Mouse (Mus musculus): Measurements from ENCODE around the gene Fes. TPM values are rescaled to one million over a fixed set of nuclear protein-coding genes. Genes with fewer than 3 reads are reported as not detected.
A peak's percentile ranks its signal among the peaks of the same experiment; 100 is the strongest.

Gene Fes
- total RNA-seq, 2 experiments from 2014 or later, result 5.3 to 6.8 TPM

GRCm38 (mm10) chr7:80357156-80357555, 30.6 kb downstream of the Fes start:
- DNase-seq (ENCODE audit: extremely low spot score in 1 of 2, low spot score in 2 of 2), result no peak
- no peak; the same call in 1 of the 2 replicates for TF ChIP-seq CTCF (IDR thresholded peaks at IDR 0.05)
- H3K4me3 ChIP-seq, result no peak overlapping the region
- intact Hi-C loops (cut with DNase I), result no loop called here
- H3K27ac ChIP-seq, result peak overlapping the region; percentile 57

GRCm38 (mm10) chr7:80356351-80356750, 31.4 kb downstream of the Fes start:
- no peak overlapping the region for H3K4me3 ChIP-seq
- no peak for TF ChIP-seq CTCF (IDR thresholded peaks at IDR 0.05)
- intact Hi-C loops (cut with DNase I), result no loop called here
- no peak for DNase-seq (ENCODE audit: extremely low spot score in 1 of 2, low spot score in 2 of 2)
- H3K27ac ChIP-seq, result peak overlapping the region; percentile 57

GRCm38 (mm10) chr7:80352920-80353319, 34.8 kb downstream of the Fes start:
- TF ChIP-seq CTCF (IDR thresholded peaks at IDR 0.05), result no peak
- DNase-seq (ENCODE audit: extremely low spot score in 1 of 2, low spot score in 2 of 2), result no peak
- Histone ChIP-seq H3K27ac (no peak overlapping the region), H3K4me3 (no peak overlapping the region)
- intact Hi-C loops (cut with DNase I), result no loop called here

DNA sequence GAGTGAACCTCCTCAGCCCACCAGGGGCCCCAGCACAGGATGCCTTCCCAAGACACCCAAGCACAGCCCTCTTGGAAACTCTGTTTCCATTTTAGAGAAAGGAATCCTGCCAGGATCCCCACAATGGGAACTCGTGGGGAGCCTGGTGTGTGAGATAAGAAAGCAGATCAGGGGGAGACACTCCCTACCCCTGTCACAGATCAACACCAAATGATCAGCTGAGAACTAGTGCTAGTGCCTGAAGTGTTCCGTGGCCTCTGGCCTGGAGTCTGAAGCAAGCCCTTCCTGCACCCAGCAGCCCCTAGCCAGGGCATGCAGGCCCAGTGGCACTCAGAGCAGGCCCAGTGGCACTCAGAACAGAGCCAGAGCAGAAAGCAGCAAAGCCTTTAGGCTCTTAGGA, 36.9 kb downstream of the Fes start:
- no peak for DNase-seq (ENCODE audit: extremely low spot score in 1 of 2, low spot score in 2 of 2)
- no peak for TF ChIP-seq CTCF (IDR thresholded peaks at IDR 0.05)
- Histone ChIP-seq H3K4me3 (no peak overlapping the region), H3K27ac (no peak overlapping the region)
- intact Hi-C loops (cut with DNase I), result no loop called here

GRCm38 (mm10) chr7:80347670-80348586, 39.8 kb downstream of the Fes start:
- intact Hi-C loops (cut with DNase I), result no loop called here
- H3K27ac ChIP-seq, result no peak overlapping the region
- H3K4me3 ChIP-seq, result no peak overlapping the region
- DNase-seq (ENCODE audit: extremely low spot score in 1 of 2, low spot score in 2 of 2), result no peak
- TF ChIP-seq CTCF (IDR thresholded peaks at IDR 0.05), result no peak

DNA sequence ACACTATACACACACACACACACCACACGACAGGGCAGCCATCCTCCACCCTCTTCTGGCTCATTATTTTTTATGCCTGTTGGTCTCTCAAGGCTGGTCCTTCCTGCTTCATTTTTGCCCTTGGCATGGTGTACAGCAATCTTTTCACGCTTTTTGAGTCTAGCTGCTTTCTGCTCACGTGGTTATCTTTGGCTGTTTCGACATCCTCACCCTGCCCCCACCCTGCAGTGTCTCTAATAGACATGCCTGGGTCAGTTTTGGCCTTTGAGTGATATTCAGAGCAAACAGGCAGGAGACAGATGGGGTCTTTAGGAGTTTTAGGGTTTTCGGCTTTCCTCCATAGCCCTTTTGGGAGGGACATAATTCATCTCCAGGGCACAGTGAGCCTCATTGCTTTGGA, 40.9 kb downstream of the Fes start:
- no peak overlapping the region for H3K4me3 ChIP-seq
- DNase-seq (ENCODE audit: extremely low spot score in 1 of 2, low spot score in 2 of 2), result no peak
- no peak overlapping the region for H3K27ac ChIP-seq
- no peak for TF ChIP-seq CTCF (IDR thresholded peaks at IDR 0.05)
- intact Hi-C loops (cut with DNase I), result no loop called here

DNA sequence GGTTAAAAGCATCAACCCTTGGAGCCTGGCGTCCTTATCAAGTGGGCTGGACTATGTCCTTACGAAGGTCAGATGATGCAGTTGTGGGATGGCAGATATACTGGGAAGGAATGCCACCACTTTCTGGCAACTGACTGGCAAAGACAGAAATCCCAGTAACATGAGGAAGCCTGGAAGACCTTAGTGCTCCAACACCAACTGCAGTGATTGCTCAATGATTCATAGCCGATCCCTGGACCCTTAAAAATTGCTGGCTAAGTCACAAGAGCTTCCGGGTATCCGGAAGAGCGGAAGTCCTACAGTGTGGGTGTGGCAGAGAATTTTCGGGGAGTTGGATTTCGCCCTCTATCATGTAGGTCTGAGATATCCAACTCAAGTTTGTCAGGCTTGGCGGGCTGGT, 41.6 kb downstream of the Fes start:
- no peak for DNase-seq (ENCODE audit: extremely low spot score in 1 of 2, low spot score in 2 of 2)
- H3K27ac ChIP-seq, result no peak overlapping the region
- intact Hi-C loops (cut with DNase I), result no loop called here
- no peak for TF ChIP-seq CTCF (IDR thresholded peaks at IDR 0.05)
- no peak overlapping the region for H3K4me3 ChIP-seq

DNA sequence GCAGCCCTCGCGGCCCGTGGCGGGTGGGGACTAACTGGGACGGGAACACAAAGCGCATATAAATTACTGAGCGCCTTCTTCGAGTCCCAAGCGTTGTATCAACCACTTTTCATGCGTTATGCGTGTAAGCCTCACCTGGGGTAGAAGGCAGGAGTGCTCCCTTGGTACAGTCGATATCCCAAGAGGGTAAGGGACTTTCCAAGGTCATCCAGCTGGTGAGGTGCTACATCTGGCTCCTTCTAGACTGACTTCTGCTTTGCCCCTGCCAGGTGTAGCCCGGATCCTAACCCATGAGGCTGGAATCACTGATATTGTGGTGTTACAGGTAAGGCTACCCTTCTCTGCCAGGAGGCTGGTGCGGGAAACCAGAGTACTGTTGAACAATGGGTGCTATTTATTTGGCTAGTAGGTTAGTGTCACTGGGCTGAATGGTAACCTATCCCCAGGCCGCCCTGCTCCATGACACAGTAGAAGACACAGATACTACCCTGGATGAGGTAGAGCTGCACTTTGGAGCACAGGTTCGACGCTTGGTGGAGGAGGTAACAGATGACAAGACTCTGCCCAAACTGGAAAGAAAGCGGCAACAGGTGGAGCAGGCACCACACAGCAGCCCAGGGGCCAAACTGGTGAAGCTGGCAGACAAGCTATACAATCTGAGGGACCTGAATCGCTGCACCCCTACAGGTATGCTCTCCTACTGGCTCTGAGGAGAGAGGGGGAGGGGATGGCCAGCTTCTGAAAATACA, 44.3 kb downstream of the Fes start:
- peak overlapping the region; percentile 97 for H3K27ac ChIP-seq
- DNase-seq (ENCODE audit: extremely low spot score in 1 of 2, low spot score in 2 of 2), result no peak
- intact Hi-C loops (cut with DNase I), result no loop called here

GRCm38 (mm10) chr7:80342858-80343257, 44.9 kb downstream of the Fes start, which contains the start of gene Hddc3:
Gene Hddc3, plus strand, starts transcription at chr7:80343104.
- intact Hi-C loops (cut with DNase I), result no loop called here
- peak within 1 kb of the TSS; percentile 70 for H3K4me3 ChIP-seq
- peak; percentile 95 for TF ChIP-seq CTCF (IDR thresholded peaks at IDR 0.05)

More for the DNA sequence above, 44.3 kb downstream of the Fes start:
- no peak; the same call in 1 of the 2 replicates for TF ChIP-seq CTCF (IDR thresholded peaks at IDR 0.05)
- peak overlapping the region; percentile 70 for H3K4me3 ChIP-seq

DNA sequence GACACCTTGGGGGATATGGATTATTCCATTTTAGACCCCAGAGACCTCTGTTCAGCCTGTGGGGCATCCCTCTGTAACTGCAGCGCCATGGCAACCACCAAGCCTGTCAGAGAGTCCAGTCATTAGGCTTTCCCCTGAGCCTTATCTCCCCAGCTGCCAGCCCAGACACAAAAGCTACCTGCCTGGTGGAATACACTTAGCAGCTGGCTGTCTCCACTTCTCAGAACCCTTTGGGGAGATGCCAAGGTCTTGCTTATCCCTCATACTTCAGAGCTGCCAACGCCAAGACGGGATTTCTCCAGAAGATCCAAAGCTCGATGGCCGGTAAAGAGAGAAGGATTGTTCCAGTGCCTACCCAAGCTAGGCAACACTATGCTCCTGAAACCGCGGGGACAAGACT, 46.0 kb downstream of the Fes start:
- intact Hi-C loops (cut with DNase I), result loop anchor here (2.0 kb wide), 1 partner anchor 29 kb away; the partner anchor contains the start of gene Man2a2
- no peak overlapping the region for H3K4me3 ChIP-seq
- no peak overlapping the region for H3K27ac ChIP-seq
- no peak for DNase-seq (ENCODE audit: extremely low spot score in 1 of 2, low spot score in 2 of 2)
- no peak for TF ChIP-seq CTCF (IDR thresholded peaks at IDR 0.05)

More at GRCm38 (mm10) chr7:80342858-80343257, 44.9 kb downstream of the Fes start, which contains the start of gene Hddc3:
- peak; percentile 94 to 96 for DNase-seq (ENCODE audit: extremely low spot score in 1 of 2, low spot score in 2 of 2)
- peak within 1 kb of the TSS; percentile 97 for H3K27ac ChIP-seq

DNA sequence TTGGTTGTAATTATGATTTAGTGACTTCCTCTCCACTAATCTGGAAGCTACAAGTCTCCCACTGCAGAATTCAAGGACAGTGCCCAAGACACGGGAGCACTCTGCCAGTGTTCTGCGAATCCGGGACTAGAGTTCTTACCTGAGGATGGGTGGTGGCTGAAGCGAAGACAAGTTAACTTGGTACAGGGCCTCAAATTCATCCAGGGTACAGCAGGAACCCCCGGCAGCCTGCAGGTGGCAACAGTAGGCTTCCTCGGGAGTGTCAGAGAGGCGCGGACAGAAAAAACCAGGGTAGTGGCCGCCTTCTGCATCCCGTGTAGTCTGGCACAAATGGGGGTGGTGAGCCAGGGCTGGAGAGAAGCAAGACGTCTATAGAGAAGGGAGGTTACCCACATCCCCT, 47.0 kb downstream of the Fes start, which contains the start of gene Unc45a:
Unc45a (minus strand) TSS at position 213 of the 400 bp plus-strand sequence.
- H3K27ac ChIP-seq, result peak within 1 kb of the TSS; percentile 92
- peak within 1 kb of the TSS; percentile 77 for H3K4me3 ChIP-seq
- DNase-seq (ENCODE audit: extremely low spot score in 1 of 2, low spot score in 2 of 2), result peak; percentile 63 to 64
- intact Hi-C loops (cut with DNase I), result loop anchor here (2.0 kb wide), 1 partner anchor 30 kb away; the partner anchor contains the start of gene Man2a2
- peak; percentile 65 for TF ChIP-seq CTCF (IDR thresholded peaks at IDR 0.05)
